Mouse (Mus musculus) small intestine, adult 2 months (tissue): Measurements from ENCODE around the gene Trp73.

Experiments
- CTCF ChIP-seq: fragments of 200-500 bp; IDR thresholded peaks from 2 replicates; pipeline ENCODE4 v1.5.1; 2012; ENCODE audit warnings: low read depth, mild to moderate bottlenecking, control low read depth, inconsistent platforms, low read length, moderate library complexity, mixed read lengths; ENCODE audit not compliant: insufficient replicate concordance, insufficient read length; ENCODE audit errors: extremely low read depth
- POLR2A ChIP-seq: fragments of 200-500 bp; IDR thresholded peaks from 2 replicates; pipeline ENCODE4 v1.6.1; 2012; ENCODE audit warnings: low read depth, mild to moderate bottlenecking, control low read depth, inconsistent platforms, low read length, moderate library complexity

DNA sequence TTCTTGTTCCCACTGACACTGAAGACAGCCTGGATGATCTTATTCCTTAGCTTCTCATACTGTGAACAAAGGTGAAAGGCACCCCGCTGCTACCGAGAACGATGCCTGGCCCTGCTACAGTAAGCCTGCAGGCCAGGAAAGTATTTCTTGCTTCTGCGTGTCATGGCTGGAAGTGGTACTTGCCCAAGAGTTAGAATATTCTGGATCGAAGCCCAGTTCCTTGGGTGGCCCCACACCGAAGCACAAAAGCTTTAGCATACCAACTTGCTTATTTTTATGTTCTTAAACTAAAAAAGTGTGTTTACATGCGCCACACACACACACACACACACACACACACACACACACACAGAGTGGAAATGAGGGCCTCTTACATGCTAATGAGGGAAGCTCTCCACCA, 111.9 kb downstream of the Trp73 start:
- no peak for TF ChIP-seq POLR2A
- TF ChIP-seq CTCF, result no peak
